Mouse (Mus musculus) heart, adult 9 months (tissue): ENCODE results near the gene Acoxl.

Source experiments
- DNase-seq, 2 experiments: peaks; one replicate each; pipeline ENCODE4 v3.0.0; 2022; ENCODE audit warnings: low spot score in 2 of 2

Acoxl gene

GRCm38 (mm10) chr2:127838576-127838975 lies at the start of gene Acoxl:
Gene Acoxl, plus strand, starts transcription at chr2:127838876.
- no peak for DNase-seq

- no peak for DNase-seq
Observed at GRCm38 (mm10) chr2:127789138-127789537, 49.5 kb upstream of the Acoxl start.

GRCm38 (mm10) chr2:127789651-127790270 lies 48.9 kb upstream of the Acoxl start:
- no peak for DNase-seq

- DNase-seq: peak; percentile 84 to 90
Observed at GRCm38 (mm10) chr2:127791919-127792603, 46.6 kb upstream of the Acoxl start, which contains the start of gene Mtln. Gene Mtln, minus strand, starts transcription at chr2:127792488.

GRCm38 (mm10) chr2:127831401-127832102 lies 7.1 kb upstream of the Acoxl start, which contains the start of gene Bub1:
Gene Bub1, minus strand, starts transcription at chr2:127831865.
- peak; percentile 87 to 89 for DNase-seq

- DNase-seq: no peak
Observed at GRCm38 (mm10) chr2:127832103-127832832, 6.4 kb upstream of the Acoxl start.

GRCm38 (mm10) chr2:127832833-127833190 lies 5.9 kb upstream of the Acoxl start:
- DNase-seq: no peak

- no peak for DNase-seq
Observed at GRCm38 (mm10) chr2:127839425-127839824, 749 bp downstream of the Acoxl start.

- no peak for DNase-seq
Observed at GRCm38 (mm10) chr2:127841402-127841801, 2.7 kb downstream of the Acoxl start.

- DNase-seq: no peak
Observed at GRCm38 (mm10) chr2:127842421-127842820, 3.7 kb downstream of the Acoxl start.

- peak; percentile 39 to 55 for DNase-seq
Observed at GRCm38 (mm10) chr2:127845346-127845982, 6.8 kb downstream of the Acoxl start.

GRCm38 (mm10) chr2:127846008-127846407 lies 7.3 kb downstream of the Acoxl start:
- DNase-seq: no peak

GRCm38 (mm10) chr2:127846571-127846970 lies 7.9 kb downstream of the Acoxl start:
- DNase-seq: no peak

GRCm38 (mm10) chr2:127850371-127850770 lies 11.7 kb downstream of the Acoxl start:
- no peak for DNase-seq

GRCm38 (mm10) chr2:127854332-127854991 lies 15.8 kb downstream of the Acoxl start:
- peak; percentile 95 to 96 for DNase-seq

GRCm38 (mm10) chr2:127864381-127864780 lies 25.7 kb downstream of the Acoxl start:
- DNase-seq: no peak

- no peak for DNase-seq
Observed at GRCm38 (mm10) chr2:127881063-127881462, 42.4 kb downstream of the Acoxl start.

- DNase-seq: peak; percentile 54 to 82
Observed at GRCm38 (mm10) chr2:127889432-127889831, 50.8 kb downstream of the Acoxl start.

GRCm38 (mm10) chr2:127889979-127890378 lies 51.3 kb downstream of the Acoxl start:
- DNase-seq: no peak

GRCm38 (mm10) chr2:127890526-127890925 lies 51.9 kb downstream of the Acoxl start:
- DNase-seq: no peak

GRCm38 (mm10) chr2:127891056-127891455 lies 52.4 kb downstream of the Acoxl start:
- DNase-seq: no peak
